Mouse (Mus musculus) heart, postnatal 10 days (tissue): Measurements from ENCODE around the gene Jpt2. TPM values are rescaled to one million over a fixed set of nuclear protein-coding genes. Genes with fewer than 3 reads are reported as not detected.

Source experiments
- DNase-seq, 2 experiments: peaks; one replicate each; pipeline ENCODE4 v3.0.0; 2021
- intact Hi-C: fragments of 180-260 bp; cut with DNase I; formaldehyde crosslinking; loops from one replicate; pipeline ENCODE4 v1.15.1; 2025
- total RNA-seq, 2 experiments: library from RNA; stranded (reverse); gene quantifications; 2 replicates each; pipeline ENCODE4 v1.2.3; 2021

Gene Jpt2
- total RNA-seq, 2 experiments from 2014 or later, result 19.4 to 22.9 TPM

- no peak for DNase-seq
- intact Hi-C loops, result no loop called here
These were observed 70.1 kb downstream of the Jpt2 start for GRCm38 (mm10) chr17:24890151-24891092.

- intact Hi-C loops, result no loop called here
- no peak for DNase-seq
These were observed 71.6 kb downstream of the Jpt2 start for GRCm38 (mm10) chr17:24888862-24889261.

Other genes starting within 250 kb of the Jpt2 start
- not detected for gene Rnf151, start 242.6 kb downstream of the Jpt2 start, total RNA-seq
- 100 to 1,000 TPM; 730 to 736 TPM for gene Rps2, start 242.6 kb downstream of the Jpt2 start, total RNA-seq
- 100 to 1,000 TPM; 845 to 899 TPM for gene Ndufb10, start 236.2 kb downstream of the Jpt2 start, total RNA-seq
- gene Rpl3l, start 232.9 kb downstream of the Jpt2 start, total RNA-seq, result 10 to 100 TPM; 67.3 to 69.8 TPM
- 100 to 1,000 TPM; 123 to 163 TPM for gene Msrb1, start 224.0 kb downstream of the Jpt2 start, total RNA-seq
- gene Hs3st6, start 207.7 kb downstream of the Jpt2 start, total RNA-seq, result not detected
- not detected for gene Meiob, start 156.4 kb downstream of the Jpt2 start, total RNA-seq
- gene Hagh, start 120.5 kb downstream of the Jpt2 start, total RNA-seq, result 100 to 1,000 TPM; 110 to 117 TPM
- 10 to 100 TPM; 62.4 to 66.0 TPM for gene Fahd1, start 110.3 kb downstream of the Jpt2 start, total RNA-seq
- 10 to 100 TPM in 1 of 2 experiments, 1 to 10 TPM in 1; 9.9 to 14.0 TPM for gene Igfals, start 94.7 kb downstream of the Jpt2 start, total RNA-seq
- gene Nubp2, start 74.3 kb downstream of the Jpt2 start, total RNA-seq, result 10 to 100 TPM; 27.0 to 27.8 TPM
- 10 to 100 TPM; 41.3 to 45.8 TPM for gene Spsb3, start 74.0 kb downstream of the Jpt2 start, total RNA-seq
- 10 to 100 TPM; 17.1 to 23.7 TPM for gene Eme2, start 65.6 kb downstream of the Jpt2 start, total RNA-seq
- 100 to 1,000 TPM; 114 to 116 TPM for gene Mrps34, start 65.6 kb downstream of the Jpt2 start, total RNA-seq
- 10 to 100 TPM; 45.4 to 54.6 TPM for gene Nme3, start 64.2 kb downstream of the Jpt2 start, total RNA-seq
- 10 to 100 TPM; 64.0 to 66.9 TPM for gene Mapk8ip3, start 23.7 kb downstream of the Jpt2 start, total RNA-seq
- 10 to 100 TPM; 15.2 to 15.9 TPM for gene Cramp1l, start 55.1 kb upstream of the Jpt2 start, total RNA-seq
- gene Ift140, start 55.4 kb upstream of the Jpt2 start, total RNA-seq, result 1 to 10 TPM; 7.3 to 7.8 TPM
- gene Tmem204, start 122.9 kb upstream of the Jpt2 start, total RNA-seq, result 10 to 100 TPM; 42.1 to 42.2 TPM
- 10 to 100 TPM; 15.2 to 16.8 TPM for gene Telo2, start 155.3 kb upstream of the Jpt2 start, total RNA-seq
- 1 to 10 TPM; 1.9 to 4.6 TPM for gene Ptx4, start 160.1 kb upstream of the Jpt2 start, total RNA-seq
- 10 to 100 TPM; 27.7 to 28.8 TPM for gene Clcn7, start 172.7 kb upstream of the Jpt2 start, total RNA-seq
- under 1 TPM in 1 of 2 experiments, not detected in 1; 0.10 TPM for gene Ccdc154, start 201.8 kb upstream of the Jpt2 start, total RNA-seq
- not detected for gene Gm38655, start 214.8 kb upstream of the Jpt2 start, total RNA-seq
- 10 to 100 TPM; 18.4 to 18.8 TPM for gene BC003965, start 223.9 kb upstream of the Jpt2 start, total RNA-seq
- 10 to 100 TPM in 1 of 2 experiments, 1 to 10 TPM in 1; 10.0 to 10.1 TPM for gene Unkl, start 227.7 kb upstream of the Jpt2 start, total RNA-seq